Mouse (Mus musculus): ENCODE results near the gene Pycr2. TPM values are rescaled to one million over a fixed set of nuclear protein-coding genes. Genes with fewer than 3 reads are reported as not detected.

Gene Pycr2
- polyA plus RNA-seq, 1 experiment from 2014 or later: 125 TPM

DNA sequence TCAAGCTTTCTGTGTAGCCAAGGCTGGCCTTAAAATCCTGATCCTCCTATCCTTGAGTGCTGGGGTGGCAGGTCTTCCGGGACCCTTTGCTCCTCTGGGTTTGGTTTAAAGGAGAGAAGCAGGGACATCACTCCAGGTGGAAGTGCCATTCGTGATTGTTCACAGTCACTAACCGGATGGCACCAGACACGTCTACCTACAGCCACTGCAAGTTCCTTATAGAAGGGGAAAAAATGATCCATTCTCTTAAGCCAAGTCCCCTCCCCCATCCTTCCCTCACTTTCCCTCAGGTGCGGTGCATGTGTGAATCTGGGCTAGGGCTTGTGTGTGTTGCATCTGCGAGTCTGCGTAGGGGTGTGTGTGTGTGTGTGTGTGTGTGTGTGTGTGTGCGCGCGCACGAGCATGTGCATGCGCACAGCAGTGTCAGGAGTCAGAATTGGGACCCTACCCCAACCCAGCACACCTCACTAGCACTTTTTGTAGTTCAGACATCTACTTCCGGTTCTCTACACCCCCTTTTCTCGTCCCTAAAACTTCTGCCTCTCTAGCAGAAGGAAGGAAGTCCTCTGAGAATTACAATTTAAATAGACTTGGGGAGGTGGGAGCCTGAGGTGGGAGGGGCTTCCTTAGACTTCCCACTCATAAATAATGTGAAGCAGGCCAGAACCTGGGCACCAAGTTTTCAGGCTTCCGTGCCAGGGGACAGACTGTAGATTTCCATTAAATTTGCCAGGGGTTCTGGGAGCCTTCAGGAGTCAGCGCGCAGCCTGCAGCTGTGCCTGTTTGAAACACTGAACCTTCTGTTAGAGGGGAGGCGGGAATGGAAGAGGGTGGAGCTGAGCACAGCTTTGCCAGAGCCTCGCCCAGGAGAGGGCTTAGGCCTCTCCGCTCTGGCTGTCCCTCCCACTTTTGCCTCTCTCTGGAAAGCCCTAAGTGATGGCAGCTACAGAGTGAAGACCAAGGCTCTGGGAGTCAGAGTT lies 41.2 kb downstream of the Pycr2 start:
- 33% methylated on average over 20 of the region's 20 CpGs for WGBS
- DNase-seq (ENCODE audit: low spot score): peak; percentile 57
- H3K27me3 ChIP-seq (ENCODE audit: insufficient read depth, poor library complexity, severe bottlenecking): peaks cover 52% of the 10 kb centered on the region
- peak overlapping the region; percentile 23; the same call in 1 of the 2 replicates for H3K4me3 ChIP-seq
- H3K36me3 ChIP-seq: no peaks in the 10 kb centered on the region
- peaks cover 47% of the 10 kb centered on the region for H3K4me1 ChIP-seq (replicated peaks)
- H3K27ac ChIP-seq: peak overlapping the region; percentile 59
- H3K9me3 ChIP-seq: no peaks in the 10 kb centered on the region

DNA sequence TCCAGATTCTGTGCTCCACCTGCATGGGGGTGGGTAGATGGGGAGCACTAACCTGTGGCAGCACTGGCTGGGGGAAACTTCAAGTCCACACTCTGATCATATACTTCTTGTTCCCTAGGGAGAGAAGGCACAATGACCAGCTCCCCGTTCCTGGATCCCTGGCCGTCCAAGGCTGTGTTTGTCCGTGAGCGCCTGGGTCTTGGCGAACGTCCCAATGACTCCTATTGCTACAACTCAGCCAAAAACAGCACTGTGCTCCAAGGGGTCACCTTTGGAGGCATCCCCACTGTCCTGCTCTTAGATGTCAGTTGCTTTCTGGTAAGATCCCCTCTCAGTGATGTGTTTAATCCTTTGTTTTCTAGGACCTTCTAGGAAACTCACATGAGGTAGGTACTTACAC lies 42.4 kb downstream of the Pycr2 start:
- Histone ChIP-seq H3K4me1 (replicated peaks) (peaks cover 41% of the 10 kb centered on the region), H3K27ac (peak overlapping the region; percentile 59; the same call in 1 of the 2 replicates), H3K9me3 (no peaks in the 10 kb centered on the region), H3K36me3 (no peaks in the 10 kb centered on the region), H3K27me3 (ENCODE audit: insufficient read depth, poor library complexity, severe bottlenecking) (peaks cover 40% of the 10 kb centered on the region), H3K4me3 (no peak overlapping the region)
- 93% methylated on average over 6 of the region's 6 CpGs for WGBS
- no peak for DNase-seq (ENCODE audit: low spot score)

DNA sequence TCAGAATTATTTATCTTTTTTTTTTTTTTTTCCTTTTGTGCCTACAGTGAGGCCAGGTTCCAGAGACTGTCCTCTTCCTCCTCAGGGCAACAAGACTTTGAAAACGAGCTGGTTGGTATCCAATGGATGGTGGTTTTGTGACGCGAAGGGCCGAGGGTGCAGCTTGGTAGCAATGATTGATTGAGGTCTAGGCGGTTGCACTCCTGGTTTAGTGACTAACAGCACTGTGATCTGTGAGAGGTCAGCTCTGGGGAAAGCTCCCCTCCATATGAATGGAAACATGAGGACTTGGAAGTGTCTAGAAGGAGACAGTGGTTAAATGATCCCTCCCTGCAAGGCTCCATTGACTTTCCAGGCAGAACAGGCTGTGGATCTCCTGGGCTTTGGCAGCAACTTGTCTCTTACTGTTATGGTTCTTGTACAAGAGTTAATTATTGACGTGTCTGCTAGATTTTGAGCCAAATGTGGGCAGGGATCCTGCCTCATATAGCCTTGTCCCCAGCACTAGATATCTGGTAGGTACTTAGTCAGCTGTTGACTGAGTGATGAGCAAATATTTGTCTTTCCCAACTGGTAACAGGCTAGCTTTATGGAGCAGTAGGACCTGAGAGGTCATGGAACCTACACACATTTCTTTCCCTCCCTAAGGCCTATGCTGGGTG lies 48.1 kb downstream of the Pycr2 start:
- WGBS: 79% methylated on average over 6 of the region's 6 CpGs
- Histone ChIP-seq H3K36me3 (no peaks in the 10 kb centered on the region), H3K9me3 (no peaks in the 10 kb centered on the region), H3K4me3 (no peak overlapping the region), H3K27me3 (ENCODE audit: insufficient read depth, poor library complexity, severe bottlenecking) (no peaks in the 10 kb centered on the region), H3K27ac (no peak overlapping the region), H3K4me1 (replicated peaks) (peaks cover 10% of the 10 kb centered on the region)
- no peak for DNase-seq (ENCODE audit: low spot score)

DNA sequence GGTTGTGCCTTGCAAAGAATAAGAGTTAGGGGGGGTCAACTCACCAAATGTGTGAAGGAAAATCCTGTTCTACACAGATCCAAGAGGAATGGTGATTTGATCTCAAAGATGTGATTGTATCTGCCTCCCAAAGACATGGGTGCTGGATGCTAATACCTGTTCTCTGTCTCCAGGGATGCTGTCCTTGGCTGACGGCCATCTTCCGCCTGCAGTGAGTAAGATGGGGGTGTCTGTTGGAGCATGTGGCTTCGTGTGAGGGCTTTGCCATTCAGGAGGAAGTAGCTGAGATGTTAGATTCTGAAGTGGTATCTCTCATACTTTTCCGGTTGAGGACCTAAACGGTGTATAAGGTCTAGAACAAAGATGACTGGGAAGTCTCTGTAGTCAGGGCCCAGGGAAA lies 48.7 kb downstream of the Pycr2 start:
- H3K4me1 ChIP-seq (replicated peaks): peaks cover 10% of the 10 kb centered on the region
- no peak for DNase-seq (ENCODE audit: low spot score)
- H3K27me3 ChIP-seq (ENCODE audit: insufficient read depth, poor library complexity, severe bottlenecking): no peaks in the 10 kb centered on the region
- no peaks in the 10 kb centered on the region for H3K9me3 ChIP-seq
- WGBS: 94% methylated on average over 5 of the region's 5 CpGs
- no peak overlapping the region for H3K27ac ChIP-seq
- H3K4me3 ChIP-seq: no peak overlapping the region
- H3K36me3 ChIP-seq: no peaks in the 10 kb centered on the region

DNA sequence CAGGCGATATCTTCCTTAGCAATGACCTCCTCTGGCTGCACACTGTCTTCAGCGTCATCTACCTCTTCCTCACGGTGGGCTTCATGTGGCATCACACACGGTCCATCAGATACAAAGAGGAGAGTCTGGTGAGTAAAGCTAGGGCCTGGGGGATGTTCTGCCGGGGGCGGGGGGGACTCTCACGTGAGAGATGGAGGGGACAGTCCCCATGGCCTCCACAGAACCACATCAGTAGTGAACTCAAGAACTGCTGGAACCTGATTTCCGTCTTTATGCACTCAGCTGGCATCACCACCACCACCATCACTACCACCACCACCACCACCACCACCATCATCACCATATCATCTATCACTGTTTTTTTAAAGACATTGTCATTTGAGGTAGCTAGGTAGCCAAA lies 52.3 kb downstream of the Pycr2 start:
- 91% methylated on average over 8 of the region's 8 CpGs for WGBS
- Histone ChIP-seq H3K4me3 (no peak overlapping the region), H3K9me3 (no peaks in the 10 kb centered on the region), H3K27ac (no peak overlapping the region), H3K4me1 (replicated peaks) (peaks cover 8% of the 10 kb centered on the region), H3K27me3 (ENCODE audit: insufficient read depth, poor library complexity, severe bottlenecking) (no peaks in the 10 kb centered on the region), H3K36me3 (no peaks in the 10 kb centered on the region)
- DNase-seq (ENCODE audit: low spot score): no peak

DNA sequence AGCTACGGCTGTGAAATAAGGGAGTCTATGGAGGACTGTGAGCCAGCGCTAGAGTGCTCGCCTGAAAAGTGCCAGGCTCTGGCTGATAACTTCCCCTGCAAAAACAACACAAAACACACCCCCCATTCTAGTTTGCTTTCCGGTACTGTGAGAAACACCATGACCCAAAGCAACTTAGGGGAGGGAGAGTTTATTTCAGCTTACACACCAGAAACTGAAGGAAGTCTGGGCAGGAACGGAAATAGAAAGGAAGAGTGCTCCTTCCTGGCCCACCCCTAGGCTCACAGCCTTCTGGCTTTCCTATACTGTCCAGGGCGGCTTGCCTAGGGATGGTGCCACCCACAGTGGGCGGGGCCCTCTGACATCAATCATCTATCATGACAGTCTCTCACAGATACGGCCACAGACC lies 52.9 kb downstream of the Pycr2 start:
- no peak for DNase-seq (ENCODE audit: low spot score)
- no peak overlapping the region for H3K4me3 ChIP-seq
- WGBS: 90% methylated on average over 8 of the region's 8 CpGs

More for the DNA sequence above, 52.9 kb downstream of the Pycr2 start:
- no peaks in the 10 kb centered on the region for H3K27me3 ChIP-seq (ENCODE audit: insufficient read depth, poor library complexity, severe bottlenecking)
- no peak overlapping the region for H3K27ac ChIP-seq
- peaks cover 8% of the 10 kb centered on the region for H3K4me1 ChIP-seq (replicated peaks)
- no peaks in the 10 kb centered on the region for H3K9me3 ChIP-seq
- H3K36me3 ChIP-seq: no peaks in the 10 kb centered on the region

Other genes starting within 250 kb of the Pycr2 start
- 0.14 TPM in 1 of 2 replicates, not detected in the other for gene Mixl1, start 207.3 kb upstream of the Pycr2 start, polyA plus RNA-seq (2016; fragmentation: Nextera tagmentation; extraction: Ambion mirVana)
- 15.1 and 16.5 TPM in 2 replicates for gene Acbd3, start 178.2 kb upstream of the Pycr2 start, polyA plus RNA-seq (2016; fragmentation: Nextera tagmentation; extraction: Ambion mirVana)
- 2,706 and 3,181 TPM in 2 replicates for gene H3f3a, start 90.3 kb upstream of the Pycr2 start, polyA plus RNA-seq (2016; fragmentation: Nextera tagmentation; extraction: Ambion mirVana)
- 33.8 and 40.1 TPM in 2 replicates for gene Sde2, start 53.2 kb upstream of the Pycr2 start, polyA plus RNA-seq (2016; fragmentation: Nextera tagmentation; extraction: Ambion mirVana)
- 0.13 TPM in 1 of 2 replicates, not detected in the other for gene Lefty2, start 11.2 kb upstream of the Pycr2 start, polyA plus RNA-seq (2016; fragmentation: Nextera tagmentation; extraction: Ambion mirVana)
- 0.71 and 0.78 TPM in 2 replicates for gene Lefty1, start 30.7 kb downstream of the Pycr2 start, polyA plus RNA-seq (2016; fragmentation: Nextera tagmentation; extraction: Ambion mirVana)
- 3.0 and 3.4 TPM in 2 replicates for gene Tmem63a, start 38.1 kb downstream of the Pycr2 start, polyA plus RNA-seq (2016; fragmentation: Nextera tagmentation; extraction: Ambion mirVana)
- gene Ephx1, start 116.6 kb downstream of the Pycr2 start, polyA plus RNA-seq (2016; fragmentation: Nextera tagmentation; extraction: Ambion mirVana): 0.86 and 1.5 TPM in 2 replicates
- not detected in 2 replicates for gene 9130409I23Rik, start 146.9 kb downstream of the Pycr2 start, polyA plus RNA-seq (2016; fragmentation: Nextera tagmentation; extraction: Ambion mirVana)
- 30.2 and 42.2 TPM in 2 replicates for gene Nvl, start 239.9 kb downstream of the Pycr2 start, polyA plus RNA-seq (2016; fragmentation: Nextera tagmentation; extraction: Ambion mirVana)
- gene Cnih4, start 240.4 kb downstream of the Pycr2 start, polyA plus RNA-seq (2016; fragmentation: Nextera tagmentation; extraction: Ambion mirVana): 104 and 129 TPM in 2 replicates

Data from hindbrain, embryonic 10.5 days (tissue).